Mouse (Mus musculus): ENCODE data around the gene Chst11.
"Not testable (repeated sequence)": the region's sequence is repeated elsewhere in the genome, so short reads cannot be mapped to it uniquely, and the experiment has no call there.

Chst11 gene

DNA sequence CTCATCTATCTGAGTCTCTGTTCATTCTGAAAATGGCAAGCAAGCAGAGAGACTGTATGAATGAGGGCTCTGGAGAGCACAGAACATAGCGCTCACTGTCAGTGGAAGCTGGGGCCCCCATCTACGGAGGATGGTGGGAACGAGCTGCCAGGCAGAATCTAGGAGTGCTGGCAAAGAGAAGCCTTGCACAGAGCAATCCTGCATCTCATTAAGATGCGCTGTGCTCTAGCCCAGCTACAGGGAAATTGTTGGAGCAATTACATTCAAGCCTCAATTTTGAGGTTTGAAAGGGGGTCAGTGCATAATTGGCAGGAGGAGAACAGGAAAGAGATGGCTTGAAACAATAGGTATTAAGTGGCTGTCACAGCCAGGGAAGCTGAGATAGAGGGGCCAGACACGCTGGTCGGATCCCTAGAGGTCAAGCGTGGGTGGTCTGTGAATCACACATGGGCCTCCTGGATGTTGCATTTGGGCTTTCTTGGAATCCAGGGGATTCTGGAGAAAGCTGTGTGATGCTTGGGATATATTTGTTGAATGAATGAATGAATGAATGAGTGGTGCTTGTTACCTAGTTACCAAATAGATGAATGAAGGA lies 121.0 kb downstream of the Chst11 start:
- DNase-seq (ENCODE audit: low read depth in 1 of 2, low spot score in 2 of 2), result no peak

DNA sequence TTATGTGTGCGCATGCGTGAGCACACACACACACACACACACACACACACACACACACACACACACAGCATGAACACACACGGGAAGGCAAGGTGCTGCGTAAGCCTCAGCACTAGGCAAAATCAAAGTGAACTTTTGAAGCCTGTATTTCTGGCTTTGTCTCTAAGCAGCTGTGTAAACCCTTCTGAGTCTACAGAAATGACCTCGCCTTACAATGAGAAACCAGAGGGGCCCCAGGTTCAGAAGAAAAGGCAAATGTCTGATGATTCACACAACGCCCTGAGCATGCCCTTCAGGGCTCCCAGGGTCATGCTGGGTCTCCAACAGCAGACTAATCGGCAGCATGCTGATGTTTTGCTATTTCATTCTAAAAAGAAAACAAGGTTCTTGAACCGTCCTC lies 122.1 kb downstream of the Chst11 start:
- no peak for DNase-seq (ENCODE audit: low read depth in 1 of 2, low spot score in 2 of 2)

DNA sequence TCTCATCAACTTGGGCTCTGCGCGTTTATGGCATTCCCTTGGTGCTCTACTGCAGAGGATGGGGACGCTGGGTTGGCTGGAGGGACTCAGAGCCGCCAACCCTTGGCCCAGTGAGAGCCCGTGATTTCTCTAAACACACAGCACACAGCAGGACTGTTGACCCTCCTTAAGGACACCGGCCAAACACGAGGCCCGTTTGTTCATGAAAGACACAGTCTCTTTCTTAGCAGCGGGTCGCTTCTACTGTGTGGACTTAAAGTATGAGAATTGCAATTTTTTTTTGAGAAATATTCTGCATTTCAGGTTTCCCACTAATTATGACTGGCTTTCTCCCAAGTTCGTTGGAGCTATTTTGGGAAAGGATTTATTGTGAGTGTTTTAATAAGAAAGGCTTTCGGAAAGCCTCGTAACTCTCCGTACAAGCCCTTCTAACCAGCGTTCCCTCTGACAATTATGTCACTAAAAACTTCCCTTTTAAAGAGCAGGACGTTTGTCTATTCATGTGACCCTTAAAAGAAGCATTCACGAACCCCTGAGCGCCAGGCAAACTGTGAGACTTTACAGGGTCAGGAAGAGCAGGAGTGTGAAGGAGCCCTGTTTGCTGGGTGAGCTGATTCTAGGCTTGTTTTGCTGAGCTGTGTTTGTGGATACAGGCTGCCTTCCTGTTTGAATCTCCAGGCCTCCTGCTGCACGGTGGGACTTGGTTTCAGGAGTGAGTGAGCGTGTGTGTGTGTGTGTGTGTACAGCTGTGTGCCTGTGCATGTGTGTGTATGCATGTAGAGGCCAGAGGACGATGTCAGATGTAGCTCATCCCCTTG lies 122.8 kb downstream of the Chst11 start:
- no peak for DNase-seq (ENCODE audit: low read depth in 1 of 2, low spot score in 2 of 2)

DNA sequence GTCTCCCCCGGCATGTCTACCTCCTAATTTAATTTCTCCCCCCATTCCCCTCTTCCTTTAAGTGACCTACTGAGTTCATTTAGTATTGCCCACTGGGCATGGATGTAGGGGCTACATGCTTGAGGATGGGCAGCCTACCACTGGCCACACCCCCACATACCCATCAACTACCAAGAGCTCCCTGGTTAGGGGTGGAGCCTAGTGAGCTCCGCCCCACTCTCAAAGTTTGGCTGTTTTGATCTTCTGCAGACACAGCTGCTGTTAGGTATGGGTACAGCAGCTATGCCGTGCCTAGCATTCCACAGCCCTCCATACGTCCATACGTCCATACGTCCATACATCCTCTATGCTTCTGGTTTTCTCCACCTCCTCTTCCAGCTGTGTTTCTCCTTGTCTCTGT lies 123.6 kb downstream of the Chst11 start:
- DNase-seq (ENCODE audit: low read depth in 1 of 2, low spot score in 2 of 2), result no peak

DNA sequence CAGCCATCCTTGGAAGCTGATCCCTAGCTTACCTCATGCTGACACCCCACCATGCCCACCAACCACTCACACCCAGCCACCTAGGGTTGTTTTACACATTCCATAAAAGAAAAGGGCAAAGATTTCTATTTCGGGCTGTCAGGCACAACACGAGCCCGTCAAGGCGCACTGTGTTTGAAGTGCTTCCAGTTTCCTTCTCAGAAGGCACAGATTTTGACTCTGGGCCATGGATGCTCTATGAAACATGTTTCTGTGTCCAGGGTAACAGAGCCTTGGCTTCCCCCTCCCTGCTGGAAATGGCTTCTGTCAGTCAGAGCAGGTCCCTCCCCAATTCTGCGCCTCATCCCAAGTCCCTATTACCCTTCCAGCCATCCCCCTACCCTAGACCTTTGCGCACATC lies 125.7 kb downstream of the Chst11 start:
- no peak for DNase-seq (ENCODE audit: low read depth in 1 of 2, low spot score in 2 of 2)

DNA sequence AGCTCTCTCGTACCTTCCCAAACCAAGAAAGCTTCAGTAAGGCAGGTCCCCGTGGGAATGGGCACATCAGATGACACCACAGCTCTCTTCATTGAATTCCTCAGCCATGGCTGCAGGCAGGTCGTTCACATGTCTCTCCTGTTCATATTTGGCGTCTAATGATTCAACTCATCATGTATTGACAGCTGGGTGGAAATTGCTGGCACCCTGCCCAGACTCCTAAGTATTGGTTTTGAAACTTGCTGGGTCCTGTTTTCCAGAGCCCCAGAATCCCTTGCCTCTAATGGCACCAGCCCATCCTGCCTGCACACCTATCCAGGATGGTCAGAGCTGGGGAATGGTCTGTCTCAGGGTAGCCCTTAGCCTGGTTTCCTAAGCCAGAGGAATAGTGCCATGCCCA lies 127.0 kb downstream of the Chst11 start:
- DNase-seq (ENCODE audit: low read depth in 1 of 2, low spot score in 2 of 2), result no peak

DNA sequence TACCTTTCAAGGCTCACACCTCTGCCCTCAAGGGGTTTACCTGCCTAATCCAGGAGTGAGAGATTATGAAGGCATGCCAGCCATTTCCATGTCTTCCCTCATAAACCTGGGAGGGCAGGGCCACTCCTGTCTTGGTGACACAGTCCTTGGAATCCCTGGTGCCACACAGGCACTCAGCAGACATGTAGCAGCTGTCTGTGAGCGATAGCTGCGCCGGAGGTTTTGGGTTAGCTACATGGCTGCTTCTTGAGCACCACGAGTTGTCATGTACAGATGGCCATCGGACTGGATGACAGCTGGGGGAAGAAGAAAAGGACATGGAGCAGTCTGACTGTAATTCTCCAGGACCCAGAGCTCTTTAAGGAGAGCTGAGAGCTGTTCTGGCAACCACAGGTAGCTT lies 129.3 kb downstream of the Chst11 start:
- no peak for DNase-seq (ENCODE audit: low read depth in 1 of 2, low spot score in 2 of 2)

DNA sequence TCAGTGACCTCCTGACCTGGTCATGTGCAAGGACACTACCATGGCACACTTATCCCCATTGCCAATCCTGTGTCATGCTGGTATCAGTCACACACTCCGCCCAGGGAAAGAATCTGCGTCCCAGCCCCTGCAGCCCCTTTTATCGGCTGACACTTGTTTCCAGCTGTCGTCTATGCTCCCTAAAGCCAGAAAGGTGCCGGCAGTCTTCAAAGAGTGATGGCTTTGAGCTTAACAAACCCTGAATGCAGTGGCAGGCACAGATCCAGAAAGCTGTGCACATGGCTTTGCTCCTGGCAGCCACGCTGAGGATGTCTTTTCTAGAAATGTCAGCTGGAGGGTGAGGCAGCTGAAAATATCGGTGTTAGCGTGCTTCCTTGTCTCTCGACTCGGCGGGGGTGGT lies 131.6 kb downstream of the Chst11 start:
- no peak for DNase-seq (ENCODE audit: low read depth in 1 of 2, low spot score in 2 of 2)

DNA sequence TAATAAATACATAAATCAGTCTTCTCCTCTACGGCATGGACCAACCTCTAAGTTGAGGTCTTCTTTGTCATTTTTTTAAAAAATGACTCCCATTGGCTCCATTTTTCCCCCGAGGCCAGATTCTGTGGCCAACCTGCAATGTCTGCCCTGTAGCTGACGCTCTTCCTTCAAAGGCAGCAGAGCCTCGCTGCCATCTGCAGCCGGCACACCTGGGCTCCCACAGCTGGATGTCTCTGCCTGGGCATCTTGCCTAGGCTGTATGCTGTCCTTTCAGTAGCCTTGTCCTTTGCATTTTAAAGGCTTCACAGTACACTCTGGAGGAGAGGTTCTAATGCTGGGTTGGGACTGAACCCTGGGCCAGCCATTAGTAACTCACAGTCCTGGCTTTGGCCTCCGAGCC lies 132.6 kb downstream of the Chst11 start:
- DNase-seq (ENCODE audit: low read depth in 1 of 2, low spot score in 2 of 2), result no peak

DNA sequence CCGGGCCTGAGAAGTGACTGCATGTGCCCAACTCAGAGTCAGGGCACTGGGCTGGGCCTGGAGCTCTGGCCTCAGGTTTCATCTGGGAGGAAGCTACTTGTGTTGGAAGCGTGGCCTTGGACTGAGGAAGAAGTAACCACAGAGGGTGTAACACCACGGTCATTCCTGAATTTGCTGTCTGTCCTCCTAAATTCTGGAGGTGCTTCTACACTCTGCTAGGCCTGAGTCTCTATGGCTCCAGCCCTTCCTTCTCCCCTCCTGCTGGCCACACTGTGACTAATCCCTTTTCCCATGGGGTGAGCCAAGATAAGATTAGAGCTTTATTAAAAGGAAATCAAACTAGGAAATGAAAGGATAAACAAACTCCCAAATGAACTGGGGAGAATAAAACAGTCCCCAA lies 133.3 kb downstream of the Chst11 start:
- DNase-seq (ENCODE audit: low read depth in 1 of 2, low spot score in 2 of 2), result no peak

DNA sequence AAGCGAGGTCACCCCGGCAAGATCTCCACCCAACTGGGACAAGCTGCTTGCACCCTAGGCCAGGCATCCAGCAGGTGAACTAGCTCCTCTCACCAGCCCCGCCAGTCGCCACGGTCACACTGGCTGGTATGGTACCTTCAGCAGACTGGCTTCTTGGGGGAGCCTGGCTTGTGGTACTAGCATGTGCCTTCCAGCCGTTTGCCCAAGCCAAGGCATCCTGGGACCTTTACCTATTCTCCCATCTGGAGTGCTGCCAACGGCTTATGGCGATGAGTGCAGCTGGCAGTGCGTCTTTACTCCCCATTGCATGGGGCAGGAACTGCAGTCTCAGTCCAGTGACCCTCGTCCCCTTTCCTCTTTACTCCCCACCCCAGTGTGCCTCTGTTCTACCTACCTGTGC lies 133.7 kb downstream of the Chst11 start:
- no peak for DNase-seq (ENCODE audit: low read depth in 1 of 2, low spot score in 2 of 2)

DNA sequence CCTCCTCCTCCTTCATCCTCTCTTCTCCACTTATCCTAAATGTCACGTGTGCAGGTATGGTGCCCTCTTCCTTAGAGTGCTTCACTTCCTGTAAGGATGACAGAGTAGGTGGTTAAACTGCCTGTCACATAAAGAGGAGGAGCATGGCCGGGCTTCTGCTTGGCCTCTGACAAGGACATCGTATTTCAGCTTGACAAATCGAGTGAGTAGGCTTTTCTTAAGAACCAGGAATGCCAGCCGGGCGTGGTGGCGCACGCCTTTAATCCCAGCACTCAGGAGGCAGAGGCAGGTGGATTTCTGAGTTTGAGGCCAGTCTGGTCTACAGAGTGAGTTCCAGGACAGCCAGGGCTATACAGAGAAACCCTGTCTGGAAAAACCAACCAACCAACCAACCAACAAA lies 134.2 kb downstream of the Chst11 start:
- DNase-seq (ENCODE audit: low read depth in 1 of 2, low spot score in 2 of 2), result not testable (repeated sequence)

DNA sequence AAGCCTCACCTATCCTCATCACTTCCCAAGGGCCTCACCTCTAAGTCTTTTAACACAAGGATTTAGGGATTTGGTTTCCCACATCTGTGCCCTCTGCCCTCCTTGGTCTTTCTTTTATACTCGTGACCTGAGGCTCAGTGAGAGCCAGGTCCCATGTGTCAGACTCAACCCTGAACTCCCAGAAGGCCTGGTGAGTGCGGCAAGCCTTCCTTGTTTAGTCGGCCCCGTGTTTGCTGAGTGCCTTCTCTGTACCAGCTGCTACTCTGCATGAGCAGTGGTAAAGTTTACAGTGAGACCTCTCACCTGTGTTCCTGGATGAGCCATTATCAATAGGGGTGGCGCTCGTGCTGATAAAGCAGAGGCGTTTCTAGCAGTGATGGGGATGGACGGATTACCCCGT lies 134.6 kb downstream of the Chst11 start:
- DNase-seq (ENCODE audit: low read depth in 1 of 2, low spot score in 2 of 2), result no peak

DNA sequence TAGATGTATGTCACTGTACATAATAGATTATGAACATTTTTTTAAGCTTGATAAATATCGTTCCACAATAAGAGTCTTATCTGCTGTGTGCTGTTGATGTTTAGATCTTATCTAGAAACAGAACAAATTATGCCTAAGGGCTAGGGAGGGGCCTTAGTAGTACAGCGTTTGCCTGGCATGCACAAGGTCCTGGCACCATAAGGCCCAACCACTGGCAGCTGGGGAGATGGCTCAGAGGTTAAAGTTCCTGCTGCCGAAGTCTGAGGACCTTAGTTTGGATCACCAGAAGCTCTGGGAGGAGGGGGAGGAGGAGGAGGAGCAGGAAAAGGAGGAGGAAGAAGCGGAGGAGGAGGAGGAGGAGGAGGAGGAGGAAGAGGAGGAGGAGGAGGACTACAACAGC lies 135.6 kb downstream of the Chst11 start:
- no peak for DNase-seq (ENCODE audit: low read depth in 1 of 2, low spot score in 2 of 2)

DNA sequence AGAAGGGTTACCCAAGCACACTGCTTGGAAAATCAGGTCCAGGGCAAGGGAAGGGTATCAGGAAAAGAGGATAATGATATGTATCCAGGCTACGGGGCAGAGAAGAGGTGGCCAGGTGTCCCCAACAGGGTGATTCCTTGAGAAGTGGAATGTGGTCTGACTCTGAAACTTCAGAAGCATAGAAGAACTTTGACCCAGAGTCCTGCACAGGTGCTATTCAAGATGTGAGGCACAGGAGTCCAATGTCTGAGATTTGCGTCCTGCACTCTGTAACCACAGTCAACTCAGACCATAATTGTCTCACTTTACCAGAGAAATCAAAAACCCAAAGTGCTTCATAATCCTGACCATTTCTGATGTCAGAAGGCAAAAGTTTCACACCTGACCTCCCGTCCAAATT lies 139.3 kb downstream of the Chst11 start:
- DNase-seq (ENCODE audit: low read depth in 1 of 2, low spot score in 2 of 2), result no peak

DNA sequence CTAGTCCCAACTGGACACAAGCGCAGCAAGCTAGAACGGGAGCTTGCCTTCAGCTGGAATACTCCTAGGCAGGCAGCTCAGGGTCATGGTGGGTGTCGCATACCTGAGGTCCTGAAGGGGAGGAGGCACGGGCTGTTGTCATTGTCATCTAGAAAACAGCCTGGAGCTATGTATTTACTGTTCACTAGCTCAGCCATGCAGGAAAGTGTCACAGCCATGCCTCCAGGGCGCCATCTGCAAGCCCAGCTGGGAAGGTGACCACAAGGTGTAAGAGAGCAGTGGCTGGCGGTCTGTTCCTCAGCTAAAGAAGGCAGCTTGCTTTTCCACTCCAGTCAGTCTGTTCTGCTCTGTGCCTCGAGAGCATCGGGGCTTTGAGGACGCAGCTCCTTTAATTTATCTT lies 141.1 kb downstream of the Chst11 start:
- no peak for DNase-seq (ENCODE audit: low read depth in 1 of 2, low spot score in 2 of 2)

DNA sequence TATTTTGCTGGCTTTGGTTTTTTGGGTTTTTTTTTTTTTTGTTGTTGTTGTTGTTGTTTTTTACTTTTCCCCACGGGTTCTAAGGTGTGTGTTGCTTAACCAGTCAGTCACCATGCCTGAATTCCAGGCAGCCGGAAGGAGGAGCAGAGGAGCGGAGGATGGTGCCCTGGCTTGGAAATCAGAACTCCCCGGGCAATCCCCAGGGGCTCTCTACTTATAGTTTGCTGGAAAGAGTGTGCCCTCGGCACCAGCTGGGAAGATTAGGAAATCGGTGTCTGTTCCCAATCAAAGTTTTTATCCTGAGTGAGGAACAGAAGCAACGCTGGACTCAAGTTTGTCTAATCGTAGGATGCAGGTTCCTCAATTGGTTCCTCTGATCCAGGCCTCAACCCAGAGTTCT lies 143.1 kb downstream of the Chst11 start:
- no peak for DNase-seq (ENCODE audit: low read depth in 1 of 2, low spot score in 2 of 2)

DNA sequence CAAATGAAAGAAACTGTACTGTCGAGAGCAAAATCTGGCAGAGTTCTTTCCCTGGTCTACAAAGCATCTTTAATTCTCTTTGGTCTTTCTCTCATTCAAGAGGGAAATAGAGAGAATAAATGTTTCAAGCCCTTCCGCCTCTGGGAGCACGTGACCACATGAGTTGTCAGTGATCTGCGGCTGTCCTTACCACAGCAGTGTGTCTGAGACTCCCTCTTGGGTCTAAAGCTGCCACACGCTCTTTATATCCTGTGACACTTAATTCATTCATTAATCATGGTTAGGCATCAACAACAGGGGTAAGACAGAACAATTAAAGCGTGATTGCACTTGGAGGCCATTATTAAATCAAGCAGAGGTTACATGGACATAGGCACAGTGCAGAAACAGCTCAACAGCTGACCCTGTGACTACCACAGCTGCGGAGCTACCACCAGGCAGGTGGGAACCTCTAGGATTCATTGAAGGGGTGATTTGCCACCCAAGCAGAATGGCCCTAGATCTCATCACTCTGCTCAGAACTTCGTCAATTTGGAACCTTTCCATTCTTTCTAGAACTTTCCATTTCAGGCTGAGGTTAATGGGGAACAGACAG lies 144.4 kb downstream of the Chst11 start:
- DNase-seq (ENCODE audit: low read depth in 1 of 2, low spot score in 2 of 2), result no peak

DNA sequence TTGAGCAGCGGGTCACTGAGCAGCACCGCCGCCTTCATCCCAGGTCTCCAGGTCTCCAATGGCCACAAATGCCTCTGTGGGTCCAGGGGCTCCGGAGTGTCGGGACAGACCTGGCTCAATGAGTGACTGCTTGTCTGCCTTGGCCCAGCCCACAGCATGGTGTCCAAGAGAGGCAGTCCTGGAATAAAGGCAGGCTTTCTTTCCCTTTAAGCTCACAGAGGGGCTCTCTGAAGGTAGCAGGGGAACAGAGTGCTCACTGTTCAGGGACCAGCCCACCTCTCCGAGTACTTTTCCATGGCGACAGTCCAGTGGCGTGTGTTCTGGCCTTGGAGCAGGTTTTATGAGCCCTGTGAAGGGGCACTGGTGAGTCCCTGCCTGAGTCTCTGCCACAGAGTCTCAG lies 145.3 kb downstream of the Chst11 start:
- no peak for DNase-seq (ENCODE audit: low read depth in 1 of 2, low spot score in 2 of 2)

DNA sequence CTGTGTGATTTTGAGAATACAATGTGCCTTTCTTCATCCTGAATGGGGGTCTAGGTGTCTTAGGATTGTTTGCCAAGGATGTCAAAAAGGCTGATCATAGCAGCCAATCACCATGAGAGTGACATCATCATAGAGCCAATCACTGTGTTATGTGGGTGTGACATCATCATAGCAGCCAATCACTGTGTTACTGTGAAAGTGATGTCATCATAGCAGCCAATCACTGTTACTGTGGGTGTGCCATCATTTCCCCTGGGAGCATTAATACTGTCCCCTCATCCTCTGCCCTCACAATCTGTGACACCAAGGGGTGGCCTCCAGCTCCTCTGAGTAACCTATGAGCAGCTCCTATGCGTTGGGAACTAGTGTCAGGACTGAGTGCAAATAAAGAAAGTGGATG lies 146.6 kb downstream of the Chst11 start:
- DNase-seq (ENCODE audit: low read depth in 1 of 2, low spot score in 2 of 2), result no peak

DNA sequence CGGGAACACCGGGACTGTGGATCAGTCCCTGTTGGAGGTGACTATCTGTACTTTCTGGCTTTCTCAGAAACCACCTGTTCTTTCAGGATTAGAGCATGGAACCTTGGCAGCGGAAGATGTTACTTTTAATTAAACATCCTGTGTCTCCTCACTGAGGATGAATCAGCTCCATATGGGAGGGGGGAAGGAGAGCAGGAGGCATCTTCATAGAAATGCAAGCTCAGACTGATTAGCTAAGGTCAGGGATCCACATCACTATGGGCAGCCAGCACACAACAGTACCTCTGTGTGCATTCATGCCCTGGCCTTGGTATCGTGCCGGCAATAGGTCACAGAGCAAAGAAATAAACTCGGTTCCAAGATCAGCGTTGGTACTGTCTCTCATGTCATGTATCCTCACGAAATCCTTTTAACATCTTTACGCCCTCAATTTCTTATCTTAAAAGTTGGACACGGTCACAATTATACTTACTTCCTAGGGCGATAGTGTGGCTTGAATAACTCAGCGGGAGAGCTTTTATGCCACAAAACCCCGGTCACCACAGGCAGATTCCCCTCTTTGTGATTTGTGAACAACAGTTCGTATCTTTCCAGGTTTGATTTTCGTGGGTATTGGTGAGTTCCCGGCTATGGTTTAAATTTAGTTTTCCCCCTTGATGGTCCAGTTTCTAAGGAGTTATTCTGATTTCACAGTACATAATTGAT lies 148.7 kb downstream of the Chst11 start:
- no peak for DNase-seq (ENCODE audit: low read depth in 1 of 2, low spot score in 2 of 2)

DNA sequence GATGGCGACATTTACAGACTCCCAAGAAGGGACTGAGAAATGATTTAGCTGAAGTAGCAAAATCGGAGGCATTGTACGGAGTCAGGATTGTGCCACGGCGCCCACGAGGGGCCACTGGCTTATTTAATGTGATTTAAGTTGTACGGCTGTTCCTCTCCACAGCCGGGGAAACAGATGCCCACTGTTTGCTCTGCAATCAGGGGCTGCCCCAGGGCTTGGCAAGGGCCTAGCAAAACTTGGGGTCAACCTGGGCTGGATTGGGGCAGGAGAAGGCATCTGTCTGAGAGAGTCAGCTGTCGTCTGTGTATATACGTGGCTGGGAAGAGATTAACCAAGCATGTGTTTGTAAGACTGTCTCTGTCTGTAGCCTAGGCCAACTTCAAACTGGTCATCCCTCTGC lies 149.6 kb downstream of the Chst11 start:
- no peak for DNase-seq (ENCODE audit: low read depth in 1 of 2, low spot score in 2 of 2)

Data from monocyte, adult 2 months (primary cell).